In the genomic region with DNA sequence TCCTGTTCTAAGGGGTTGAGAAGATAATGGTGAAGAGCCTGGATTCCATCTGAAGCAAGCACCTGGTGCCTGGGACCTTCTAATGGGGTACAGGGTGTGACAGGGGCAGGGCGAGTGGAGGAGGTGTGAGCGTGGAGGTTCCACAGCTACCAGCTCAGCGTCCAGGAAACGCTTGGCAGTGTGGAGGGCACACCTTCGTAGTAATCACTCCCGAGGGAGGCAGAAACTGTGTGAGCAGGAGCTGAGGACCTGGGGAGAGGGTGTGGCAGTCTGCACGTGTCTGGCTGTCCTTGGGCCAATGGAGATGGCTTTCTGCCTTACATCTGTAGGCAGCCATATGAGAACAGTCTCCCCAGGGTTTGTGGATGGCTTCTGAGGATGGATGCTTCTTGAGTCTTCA, we compare ENCODE assay signal across 10 mouse cellular contexts. TPM values are rescaled to one million over a fixed set of nuclear protein-coding genes. Genes with fewer than 3 reads are reported as not detected.
DNase-seq lines count a peak whose midpoint lies in the region; ATAC-seq and TF ChIP-seq lines count a peak whose summit lies in the region.
"Had no signal": no experiment of that assay in that cellular context is flagged by ENCODE, and none has a peak within 500 bp of the region (broad histone marks: within the 10 kb centered on the region; RNA-seq: fewer than 3 reads in every experiment).

No protein-coding gene starts in this region.

- H3K9ac ChIP-seq in forebrain, embryonic 16.5 days (replicated peaks; ENCODE audit: low read depth, low read length): peak overlapping the region; percentile 45; the same call in 1 of the 2 replicates

- peak; percentile 14 for DNase-seq in gastrocnemius, adult 2 months
- no peak for DNase-seq in gastrocnemius, postnatal 10 days
- no peak for DNase-seq in midbrain, embryonic 10.5 days (ENCODE audit: low spot score)
- no peak for DNase-seq in urinary bladder, postnatal 36 days (ENCODE audit: low spot score in 2 of 2)
- DNase-seq in cerebellum, adult 9-10 months: no peak
- no peak for DNase-seq in thymus, postnatal 4 days

- ATAC-seq in forebrain, embryonic 16.5 days: no peak; the same call in 1 of the 2 replicates

- intact Hi-C loops in gastrocnemius, adult 2 months (cut with DNase I): no loop called here

- 24% methylated on average over 7 of the region's 7 CpGs for WGBS in forebrain, embryonic 16.5 days
- WGBS in midbrain, embryonic 10.5 days: 50% methylated on average over 7 of the region's 7 CpGs

- H3K27me3 ChIP-seq in E14TG2a.4 (ENCODE audit: insufficient read depth, low read length): no peaks in the 10 kb centered on the region
- H3K27me3 ChIP-seq in forebrain, embryonic 16.5 days (replicated peaks; ENCODE audit: control insufficient read depth, insufficient read depth, low read length): no peaks in the 10 kb centered on the region
- 0 out of 2 replicates have a peak, but pooled peaks cover 6% of the 10 kb centered on the region for H3K27me3 ChIP-seq in midbrain, embryonic 10.5 days (ENCODE audit: low read depth, poor library complexity, severe bottlenecking)
- H3K27me3 ChIP-seq: limb, embryonic 13.5 days had no signal

- H3K9me3 ChIP-seq in E14TG2a.4 (ENCODE audit: low read length): no peaks in the 10 kb centered on the region
- H3K9me3 ChIP-seq in forebrain, embryonic 16.5 days (ENCODE audit: control insufficient read depth, low read length): no peaks in the 10 kb centered on the region
- no peaks in the 10 kb centered on the region for H3K9me3 ChIP-seq in midbrain, embryonic 10.5 days (replicated peaks)
- H3K9me3 ChIP-seq: limb, embryonic 13.5 days had no signal

- H3K36me3 ChIP-seq in E14TG2a.4 (ENCODE audit: insufficient read depth, low read length): peaks cover 99% of the 10 kb centered on the region
- H3K36me3 ChIP-seq in forebrain, embryonic 16.5 days (ENCODE audit: control insufficient read depth, insufficient read depth): peaks cover 7% of the 10 kb centered on the region
- H3K36me3 ChIP-seq in midbrain, embryonic 10.5 days: peaks cover 49% of the 10 kb centered on the region

- peak overlapping the region; percentile 44 for H3K4me2 ChIP-seq in forebrain, embryonic 16.5 days (ENCODE audit: low read length)
- H3K4me2 ChIP-seq: limb, embryonic 13.5 days had no signal

- TF ChIP-seq CTCF in gastrocnemius, adult 2 months (IDR thresholded peaks at IDR 0.05): no peak
- no peak for TF ChIP-seq CTCF in E14TG2a.4 (conservative IDR thresholded peaks at IDR 0.05; ENCODE audit: low read length)

- H3K4me1 ChIP-seq in E14TG2a.4 (replicated peaks; ENCODE audit: low read depth, low read length): peaks cover 100% of the 10 kb centered on the region
- H3K4me1 ChIP-seq in forebrain, embryonic 16.5 days (replicated peaks; ENCODE audit: control insufficient read depth, insufficient read depth, low read length): peaks cover 57% of the 10 kb centered on the region
- peaks cover 99% of the 10 kb centered on the region for H3K4me1 ChIP-seq in midbrain, embryonic 10.5 days

- H3K4me3 ChIP-seq in gastrocnemius, adult 2 months: peak overlapping the region; percentile 23; the same call in 1 of the 2 replicates
- peak overlapping the region; percentile 43 for H3K4me3 ChIP-seq in E14TG2a.4 (replicated peaks; ENCODE audit: low read length)
- H3K4me3 ChIP-seq in forebrain, embryonic 16.5 days (replicated peaks; ENCODE audit: low read length): no peak overlapping the region
- peak overlapping the region; percentile 42 for H3K4me3 ChIP-seq in midbrain, embryonic 10.5 days
- H3K4me3 ChIP-seq: limb, embryonic 13.5 days had no signal

- H3K27ac ChIP-seq in gastrocnemius, adult 2 months: no peak overlapping the region
- peak overlapping the region; percentile 46 for H3K27ac ChIP-seq in forebrain, embryonic 16.5 days (ENCODE audit: low read length)
- H3K27ac ChIP-seq in midbrain, embryonic 10.5 days (replicated peaks): peak overlapping the region; percentile 90
- H3K27ac ChIP-seq: limb, embryonic 13.5 days had no signal

RNA-seq across cellular contexts. Expression of a gene that starts 14.3 kb away (rescaled TPM):
- total RNA-seq in gastrocnemius, adult 2 months (2021): 10 to 100 TPM; 10.0 to 16.8 TPM
- total RNA-seq in gastrocnemius, postnatal 10 days (2021): 10 to 100 TPM; 46.3 to 68.4 TPM
- 140 and 159 TPM in 2 replicates for polyA plus RNA-seq in forebrain, embryonic 16.5 days (2015; fragmentation: Nextera tagmentation; extraction: Ambion mirVana)
- 75.1 and 88.8 TPM in 2 replicates for polyA plus RNA-seq in midbrain, embryonic 10.5 days (2016; fragmentation: Nextera tagmentation; extraction: Ambion mirVana)

RNA-seq across cellular contexts. Expression of a gene that starts 27.5 kb away (rescaled TPM):
- total RNA-seq in gastrocnemius, adult 2 months (2021): under 1 TPM; 0.23 to 0.50 TPM
- 1 to 10 TPM in 1 of 2 experiments, under 1 TPM in 1; 0.95 to 1.1 TPM for total RNA-seq in gastrocnemius, postnatal 10 days (2021)
- 21.1 and 24.1 TPM in 2 replicates for polyA plus RNA-seq in forebrain, embryonic 16.5 days (2015; fragmentation: Nextera tagmentation; extraction: Ambion mirVana)
- polyA plus RNA-seq in midbrain, embryonic 10.5 days (2016; fragmentation: Nextera tagmentation; extraction: Ambion mirVana): 12.6 and 14.3 TPM in 2 replicates

RNA-seq across cellular contexts. Expression of a gene that starts 30.8 kb away (rescaled TPM):
- total RNA-seq in gastrocnemius, adult 2 months (2021): 100 to 1,000 TPM; 385 to 521 TPM
- total RNA-seq in gastrocnemius, postnatal 10 days (2021): 100 to 1,000 TPM; 793 to 832 TPM
- polyA plus RNA-seq in forebrain, embryonic 16.5 days (2015; fragmentation: Nextera tagmentation; extraction: Ambion mirVana): 298 and 306 TPM in 2 replicates
- 378 and 451 TPM in 2 replicates for polyA plus RNA-seq in midbrain, embryonic 10.5 days (2016; fragmentation: Nextera tagmentation; extraction: Ambion mirVana)

RNA-seq across cellular contexts. Expression of a gene that starts 37.4 kb away (rescaled TPM):
- total RNA-seq in gastrocnemius, adult 2 months (2021): under 1 TPM; 0.39 to 0.56 TPM
- not detected for total RNA-seq in gastrocnemius, postnatal 10 days (2021)
- polyA plus RNA-seq in forebrain, embryonic 16.5 days (2015; fragmentation: Nextera tagmentation; extraction: Ambion mirVana): 0.57 and 0.85 TPM in 2 replicates
- 0.20 and 0.46 TPM in 2 replicates for polyA plus RNA-seq in midbrain, embryonic 10.5 days (2016; fragmentation: Nextera tagmentation; extraction: Ambion mirVana)
- total RNA-seq: hematopoietic stem cell, adult 5-6 weeks had no signal

RNA-seq across cellular contexts. Expression of a gene that starts 46.7 kb away (rescaled TPM):
- 1 to 10 TPM; 6.2 to 6.5 TPM for total RNA-seq in gastrocnemius, adult 2 months (2021)
- 1 to 10 TPM; 8.4 to 9.7 TPM for total RNA-seq in gastrocnemius, postnatal 10 days (2021)
- 17.1 and 19.5 TPM in 2 replicates for polyA plus RNA-seq in forebrain, embryonic 16.5 days (2015; fragmentation: Nextera tagmentation; extraction: Ambion mirVana)
- polyA plus RNA-seq in midbrain, embryonic 10.5 days (2016; fragmentation: Nextera tagmentation; extraction: Ambion mirVana): 20.5 and 21.8 TPM in 2 replicates
